Mouse (Mus musculus): ENCODE results near the gene Mrpl1. TPM values are rescaled to one million over a fixed set of nuclear protein-coding genes. Genes with fewer than 3 reads are reported as not detected.

Gene Mrpl1
- total and polyA plus RNA-seq, 3 experiments: 31.3 to 77.6 (median 44.2) TPM

- no peak for TF ChIP-seq ZKSCAN1 (IDR thresholded peaks at IDR 0.05; ENCODE audit: borderline replicate concordance, low read depth, low read length)
- no peak for TF ChIP-seq NELFE (IDR thresholded peaks at IDR 0.05; ENCODE audit: low read depth, low read length)
- no peak for TF ChIP-seq SIN3A (IDR thresholded peaks at IDR 0.05; ENCODE audit: low read length)
- TF ChIP-seq ZC3H11A (IDR thresholded peaks at IDR 0.05; ENCODE audit: low read depth, low read length): no peak
- TF ChIP-seq MAZ (IDR thresholded peaks at IDR 0.05; ENCODE audit: low read depth, low read length): no peak
- TF ChIP-seq JUN (IDR thresholded peaks at IDR 0.05; ENCODE audit: insufficient read depth, low read depth, low read length): no peak
- no peak for TF ChIP-seq BHLHE40 (IDR thresholded peaks at IDR 0.05; ENCODE audit: low read depth, low read length)
- TF ChIP-seq UBTF (IDR thresholded peaks at IDR 0.05; ENCODE audit: low read depth, low read length): no peak
- TF ChIP-seq NRF1 (IDR thresholded peaks at IDR 0.05; ENCODE audit: low read depth, low read length): no peak
- TF ChIP-seq MAFK (IDR thresholded peaks at IDR 0.05; ENCODE audit: insufficient replicate concordance, low read length): no peak
- TF ChIP-seq ZMIZ1 (IDR thresholded peaks at IDR 0.05; ENCODE audit: low read depth, low read length): no peak
- TF ChIP-seq JUND (conservative IDR thresholded peaks at IDR 0.05; ENCODE audit: low read depth, low read length): no peak
- no peak for TF ChIP-seq SMC3 (IDR thresholded peaks at IDR 0.05; ENCODE audit: low read depth, low read length)
- TF ChIP-seq CTCF (conservative IDR thresholded peaks at IDR 0.05 in 1 of 2, IDR thresholded peaks at IDR 0.05 in 1 of 2; ENCODE audit: low read depth in 2 of 2, low read length in 2 of 2): no peak
- TF ChIP-seq KAT2A (IDR thresholded peaks at IDR 0.05; ENCODE audit: insufficient replicate concordance, low read length): no peak
- TF ChIP-seq TBP (conservative IDR thresholded peaks at IDR 0.05; ENCODE audit: low read depth, low read length): no peak
- Histone ChIP-seq H3K4me3 (replicated peaks in 1 of 3; ENCODE audit: low read depth in 2 of 3, low read length in 2 of 3, poor library complexity in 1 of 3) (no peak overlapping the region), H3K36me3 (replicated peaks in 1 of 2; ENCODE audit: control insufficient read depth in 1 of 2, insufficient read depth in 1 of 2, low read length in 1 of 2) (no peaks in the 10 kb centered on the region), H3K9me3 (replicated peaks; ENCODE audit: low read length) (no peaks in the 10 kb centered on the region), H3K4me2 (ENCODE audit: insufficient read depth, low read depth, poor library complexity, severe bottlenecking) (no peak overlapping the region), H3K4me1 (ENCODE audit: control insufficient read depth in 1 of 2, insufficient read depth in 2 of 2) (peaks cover 0 to 3% of the 10 kb centered on the region in 2 experiments; a peak in 1 of 4 replicates), H3K27ac (ENCODE audit: insufficient read depth, low read depth) (no peak overlapping the region), H3K79me2 (replicated peaks; ENCODE audit: control insufficient read depth, extremely low read depth, insufficient read depth, poor library complexity, severe bottlenecking) (no peaks in the 10 kb centered on the region), H3K27me3 (replicated peaks) (no peaks in the 10 kb centered on the region), H3K9ac (ENCODE audit: insufficient read depth, low read depth) (no peak overlapping the region)
- in situ Hi-C loops (cut with MboI; ENCODE audit: low pct_ligation_motif_present, low pct_unique_long_range_greater_than_20kb, low sequenced_read_pairs): loop anchor here (10.0 kb wide), 1 partner anchor 465 kb away; no protein-coding TSS in a partner anchor
- dilution Hi-C loops (cut with MboI; ENCODE audit: extremely low pct_ligation_motif_present, extremely low pct_unique_long_range_greater_than_20kb, low sequenced_read_pairs): no loop called here
- DNase-seq (ENCODE audit: extremely low read depth): no peak
Measured at GRCm38 (mm10) chr5:96309566-96309965, 100.3 kb downstream of the Mrpl1 start.

GRCm38 (mm10) chr5:96311677-96312076 is 102.4 kb downstream of the Mrpl1 start:
- no peak overlapping the region for H3K27ac ChIP-seq (ENCODE audit: insufficient read depth, low read depth)
- no peaks in the 10 kb centered on the region for H3K79me2 ChIP-seq (replicated peaks; ENCODE audit: control insufficient read depth, extremely low read depth, insufficient read depth, poor library complexity, severe bottlenecking)
- H3K27me3 ChIP-seq (replicated peaks): no peaks in the 10 kb centered on the region
- H3K4me1 ChIP-seq (ENCODE audit: control insufficient read depth in 1 of 2, insufficient read depth in 2 of 2): peaks cover 0 to 3% of the 10 kb centered on the region in 2 experiments; a peak in 1 of 4 replicates
- H3K36me3 ChIP-seq (replicated peaks in 1 of 2; ENCODE audit: control insufficient read depth in 1 of 2, insufficient read depth in 1 of 2, low read length in 1 of 2): no peaks in the 10 kb centered on the region
- H3K4me2 ChIP-seq (ENCODE audit: insufficient read depth, low read depth, poor library complexity, severe bottlenecking): no peak overlapping the region
- H3K9me3 ChIP-seq (replicated peaks; ENCODE audit: low read length): no peaks in the 10 kb centered on the region
- in situ Hi-C loops (cut with MboI; ENCODE audit: low pct_ligation_motif_present, low pct_unique_long_range_greater_than_20kb, low sequenced_read_pairs): no loop called here
- DNase-seq (ENCODE audit: extremely low read depth): no peak
- H3K4me3 ChIP-seq (replicated peaks in 1 of 3; ENCODE audit: low read depth in 2 of 3, low read length in 2 of 3, poor library complexity in 1 of 3): no peak overlapping the region
- dilution Hi-C loops (cut with MboI; ENCODE audit: extremely low pct_ligation_motif_present, extremely low pct_unique_long_range_greater_than_20kb, low sequenced_read_pairs): no loop called here
- H3K9ac ChIP-seq (ENCODE audit: insufficient read depth, low read depth): no peak overlapping the region
- TF ChIP-seq ETS1 (conservative IDR thresholded peaks at IDR 0.05; ENCODE audit: low read depth, low read length) (no peak), UBTF (IDR thresholded peaks at IDR 0.05; ENCODE audit: low read depth, low read length) (no peak), ZNF384 (IDR thresholded peaks at IDR 0.05; ENCODE audit: low read depth, low read length) (no peak)

Other genes with a start within 250 kb of the Mrpl1 start
- gene Cnot6l, start 45.3 kb upstream of the Mrpl1 start, total RNA-seq (2012; rRNA removed): 19.6 and 23.0 TPM in 2 replicates
- 23.5 and 28.0 TPM in 2 replicates for gene Cnot6l, start 45.3 kb upstream of the Mrpl1 start, total RNA-seq (2014; rRNA removed)
- 33.4 and 40.0 TPM in 2 replicates for gene Cnot6l, start 45.3 kb upstream of the Mrpl1 start, polyA plus RNA-seq (2012; ENCODE audit: insufficient read length, low read depth)
- 3.3 and 5.4 TPM in 2 replicates for gene Fras1, start 164.5 kb downstream of the Mrpl1 start, total RNA-seq (2012; rRNA removed)
- gene Fras1, start 164.5 kb downstream of the Mrpl1 start, total RNA-seq (2014; rRNA removed): 1.7 and 2.1 TPM in 2 replicates
- 4.4 and 5.8 TPM in 2 replicates for gene Fras1, start 164.5 kb downstream of the Mrpl1 start, polyA plus RNA-seq (2012; ENCODE audit: insufficient read length, low read depth)